Mouse (Mus musculus) liver, adult 2 months (tissue): ENCODE data around the gene Prdm5.

Experiments
- CTCF ChIP-seq: fragments of 200-500 bp; IDR thresholded peaks from 2 replicates; pipeline ENCODE4 v1.5.1; 2011; ENCODE audit warnings: low read depth, low read length, control low read depth
- POLR2A ChIP-seq: fragments of 200-500 bp; IDR thresholded peaks from 2 replicates; pipeline ENCODE4 v1.6.1; 2011; ENCODE audit warnings: low read length, control low read depth; ENCODE audit not compliant: insufficient read depth; ENCODE audit errors: extremely low read depth

DNA sequence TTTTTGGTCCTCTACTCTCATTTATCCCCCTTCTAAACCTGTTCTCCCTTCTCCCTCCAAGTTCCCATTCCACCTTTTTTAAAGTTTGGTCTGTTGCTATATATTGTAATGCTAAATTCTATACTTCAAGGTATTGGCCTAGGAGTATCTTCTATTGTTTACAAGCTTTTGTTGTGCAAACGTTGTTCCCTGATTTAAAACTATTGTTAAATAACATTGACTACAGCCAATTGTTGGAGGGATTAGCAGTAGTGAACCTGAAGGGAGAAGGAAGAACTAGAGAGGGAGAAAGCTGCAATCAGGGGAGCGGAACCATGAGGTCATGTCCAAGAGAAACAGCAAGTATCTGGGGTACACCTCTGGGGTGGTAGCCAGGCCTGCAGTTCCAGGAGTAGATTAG lies 18.5 kb downstream of the Prdm5 start:
- no peak for TF ChIP-seq CTCF
- TF ChIP-seq POLR2A = no peak
